In the genomic region with DNA sequence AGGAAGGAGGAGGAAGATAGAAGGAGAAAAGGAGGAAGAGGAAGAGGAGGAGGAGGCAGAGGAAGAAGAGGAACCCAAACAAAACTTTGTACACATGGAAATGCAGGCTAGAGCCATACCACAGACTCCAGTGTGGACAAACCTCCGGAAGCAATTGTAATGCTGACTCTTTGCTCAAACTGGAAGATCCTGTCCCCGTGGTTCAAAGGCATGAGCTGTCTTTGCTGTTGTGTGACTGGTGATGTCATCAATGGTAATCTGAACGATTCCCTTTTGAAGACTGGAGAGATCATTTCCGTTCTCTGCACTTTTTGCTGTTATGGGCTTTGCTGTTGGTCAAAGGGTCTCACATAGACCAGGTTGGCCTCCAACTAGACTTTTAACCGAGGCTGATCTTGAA, we compare ENCODE assay signal across 26 mouse cellular contexts. TPM values are rescaled to one million over a fixed set of nuclear protein-coding genes. Genes with fewer than 3 reads are reported as not detected.
DNase-seq lines count a peak whose midpoint lies in the region; ATAC-seq and TF ChIP-seq lines count a peak whose summit lies in the region.
"Had no signal": no experiment of that assay in that cellular context is flagged by ENCODE, and none has a peak within 500 bp of the region (broad histone marks: within the 10 kb centered on the region; RNA-seq: fewer than 3 reads in every experiment).

No protein-coding gene starts in this region.

- H3K79me2 ChIP-seq in macrophage (ENCODE audit: inconsistent target), result no peaks in the 10 kb centered on the region

- H3K27ac ChIP-seq in midbrain, embryonic 11.5 days (ENCODE audit: low read depth, low read length), result no peak overlapping the region
- no peak overlapping the region for H3K27ac ChIP-seq in midbrain, embryonic 14.5 days (replicated peaks; ENCODE audit: low read depth, low read length)
- peak overlapping the region; percentile 63 for H3K27ac ChIP-seq in bone marrow macrophage, adult 2 months (ENCODE audit: insufficient read depth, low read depth, low read length)
- H3K27ac ChIP-seq in macrophage, result peak overlapping the region; percentile 49
- H3K27ac ChIP-seq: embryonic facial prominence, embryonic 13.5 days; embryonic facial prominence, embryonic 15.5 days; forebrain, embryonic 10.5 days; forebrain, embryonic 12.5 days had no signal

- H3K9me3 ChIP-seq in midbrain, embryonic 11.5 days (ENCODE audit: control insufficient read depth, low read length), result no peaks in the 10 kb centered on the region
- H3K9me3 ChIP-seq in midbrain, embryonic 14.5 days (ENCODE audit: control insufficient read depth, low read length), result no peaks in the 10 kb centered on the region
- H3K9me3 ChIP-seq: embryonic facial prominence, embryonic 13.5 days; embryonic facial prominence, embryonic 15.5 days; forebrain, embryonic 10.5 days; forebrain, embryonic 12.5 days; G1E had no signal

- no peaks in the 10 kb centered on the region for H3K27me3 ChIP-seq in midbrain, embryonic 11.5 days (ENCODE audit: control insufficient read depth, insufficient read depth, low read length)
- H3K27me3 ChIP-seq in midbrain, embryonic 14.5 days (ENCODE audit: control insufficient read depth, insufficient read depth, low read length), result no peaks in the 10 kb centered on the region

- H3K4me3 ChIP-seq in midbrain, embryonic 11.5 days (ENCODE audit: low read depth, low read length), result no peak overlapping the region
- no peak overlapping the region for H3K4me3 ChIP-seq in midbrain, embryonic 14.5 days (replicated peaks; ENCODE audit: low read depth, low read length)
- no peak overlapping the region for H3K4me3 ChIP-seq in bone marrow macrophage, adult 2 months (ENCODE audit: insufficient read depth, low read length)
- H3K4me3 ChIP-seq in macrophage (ENCODE audit: inconsistent target), result no peak overlapping the region
- H3K4me3 ChIP-seq: embryonic facial prominence, embryonic 13.5 days; embryonic facial prominence, embryonic 15.5 days; erythroblast, embryonic 14.5 days; forebrain, embryonic 10.5 days; forebrain, embryonic 12.5 days had no signal

- DNase-seq in cerebellum, adult 9-11 months, result peak; percentile 1
- no peak for DNase-seq in cerebellum, adult 11 months
- peak; percentile 62 for DNase-seq in midbrain, embryonic 11.5 days (ENCODE audit: low spot score, missing footprints)
- no peak for DNase-seq in midbrain, embryonic 14.5 days
- no peak for DNase-seq in urinary bladder, postnatal 14 days (ENCODE audit: low spot score)
- no peak for DNase-seq in adrenal gland, postnatal 25 days
- DNase-seq: adrenal gland, adult 2 months; adrenal gland, postnatal 10 days; adrenal gland, postnatal 36 days; cerebellum, adult 11-12 months; cerebellum, adult 2 months; cerebellum, postnatal 14 days; cerebellum, postnatal 36 days; embryo, embryonic 11 days had no signal

- no peaks in the 10 kb centered on the region for H3K36me3 ChIP-seq in midbrain, embryonic 11.5 days (ENCODE audit: control insufficient read depth, insufficient read depth, low read length)
- no peaks in the 10 kb centered on the region for H3K36me3 ChIP-seq in midbrain, embryonic 14.5 days (ENCODE audit: control insufficient read depth, insufficient read depth, low read length)
- H3K36me3 ChIP-seq in macrophage (ENCODE audit: inconsistent target), result no peaks in the 10 kb centered on the region
- H3K36me3 ChIP-seq: embryonic facial prominence, embryonic 13.5 days; embryonic facial prominence, embryonic 15.5 days; forebrain, embryonic 12.5 days had no signal

- H3K9ac ChIP-seq in midbrain, embryonic 11.5 days (ENCODE audit: low read length), result no peak overlapping the region
- no peak overlapping the region for H3K9ac ChIP-seq in midbrain, embryonic 14.5 days (replicated peaks; ENCODE audit: low read length)
- H3K9ac ChIP-seq: embryonic facial prominence, embryonic 13.5 days; embryonic facial prominence, embryonic 15.5 days; forebrain, embryonic 12.5 days had no signal

- H3K4me2 ChIP-seq in midbrain, embryonic 11.5 days, result no peak overlapping the region
- no peak overlapping the region for H3K4me2 ChIP-seq in midbrain, embryonic 14.5 days (ENCODE audit: low read length)
- H3K4me2 ChIP-seq: embryonic facial prominence, embryonic 13.5 days; embryonic facial prominence, embryonic 15.5 days; forebrain, embryonic 12.5 days had no signal

- no peak for ATAC-seq in midbrain, embryonic 11.5 days (ENCODE audit: low FRiP score)
- ATAC-seq in midbrain, embryonic 14.5 days (ENCODE audit: low FRiP score, low TSS enrichment), result no peak
- ATAC-seq: forebrain, embryonic 14.5 days; forebrain, embryonic 16.5 days had no signal

- no peak for TF ChIP-seq POLR2A in bone marrow macrophage, adult 2 months (IDR thresholded peaks at IDR 0.05; ENCODE audit: borderline replicate concordance, low read depth, low read length)

- no peaks in the 10 kb centered on the region for H3K4me1 ChIP-seq in midbrain, embryonic 11.5 days (ENCODE audit: control insufficient read depth, insufficient read depth, low read length)
- no peaks in the 10 kb centered on the region for H3K4me1 ChIP-seq in midbrain, embryonic 14.5 days (ENCODE audit: control insufficient read depth, insufficient read depth, low read length)
- peaks cover 40% of the 10 kb centered on the region for H3K4me1 ChIP-seq in bone marrow macrophage, adult 2 months (ENCODE audit: control insufficient read depth, insufficient read depth, low read length)

- no peak for TF ChIP-seq CTCF in bone marrow macrophage, adult 2 months (IDR thresholded peaks at IDR 0.05; ENCODE audit: low read depth, low read length)

- WGBS in midbrain, embryonic 11.5 days, result 83% methylated on average over 5 of the region's 5 CpGs
- 84% methylated on average over 5 of the region's 5 CpGs for WGBS in midbrain, embryonic 14.5 days
- WGBS in macrophage (ENCODE audit: missing documents), result 68% methylated on average over 5 of the region's 5 CpGs

RNA-seq across cellular contexts. Expression of gene Tnfsf9, which starts 6.8 kb away (rescaled TPM):
- polyA plus RNA-seq in midbrain, embryonic 11.5 days (2014; fragmentation: Nextera tagmentation; extraction: Ambion mirVana), result 8.1 and 9.0 TPM in 2 replicates
- polyA plus RNA-seq in midbrain, embryonic 14.5 days (2014; fragmentation: Nextera tagmentation; extraction: Ambion mirVana), result 5.2 and 6.7 TPM in 2 replicates
- polyA plus RNA-seq in bone marrow macrophage, adult 2 months (2012; ENCODE audit: insufficient read depth, insufficient read length, missing spikeins), result 6.0 and 6.9 TPM in 2 replicates
- 1,000 to 10,000 TPM in 6 of 26 experiments, 100 to 1,000 TPM in 9, 10 to 100 TPM in 5, 1 to 10 TPM in 6; 2.5 to 1,393 (median 297) TPM for total RNA-seq in macrophage (2018; cell fraction: chromatin; rRNA removed)
- 1,000 to 10,000 TPM in 4 of 26 experiments, 100 to 1,000 TPM in 9, 10 to 100 TPM in 8, 1 to 10 TPM in 5; 2.1 to 2,025 (median 123) TPM for total RNA-seq in macrophage (2018; cell fraction: cytosol; rRNA removed)
- total RNA-seq in macrophage (2018; cell fraction: nucleus; rRNA removed), result 1,000 to 10,000 TPM in 9 of 26 experiments, 100 to 1,000 TPM in 11, 10 to 100 TPM in 5, 1 to 10 TPM in 1; 4.5 to 3,101 (median 734) TPM
- 2.6 to 9.9 TPM (median 7.6 TPM) in 3 replicates for polyA plus RNA-seq in macrophage (2018)
- total RNA-seq in adrenal gland, postnatal 25 days (2021), result 0.39 and 0.71 TPM in 2 replicates

RNA-seq across cellular contexts. Expression of gene Tubb4a, which starts 10.7 kb away (rescaled TPM):
- 167 and 171 TPM in 2 replicates for polyA plus RNA-seq in midbrain, embryonic 11.5 days (2014; fragmentation: Nextera tagmentation; extraction: Ambion mirVana)
- 324 and 344 TPM in 2 replicates for polyA plus RNA-seq in midbrain, embryonic 14.5 days (2014; fragmentation: Nextera tagmentation; extraction: Ambion mirVana)
- 0.59 and 0.91 TPM in 2 replicates for polyA plus RNA-seq in bone marrow macrophage, adult 2 months (2012; ENCODE audit: insufficient read depth, insufficient read length, missing spikeins)
- 1 to 10 TPM in 4 of 26 experiments, under 1 TPM in 13, not detected in 9; 0.33 to 1.9 (median 0.70) TPM for total RNA-seq in macrophage (2018; cell fraction: chromatin; rRNA removed)
- total RNA-seq in macrophage (2018; cell fraction: cytosol; rRNA removed), result under 1 TPM; 0.04 to 0.38 (median 0.18) TPM
- 1 to 10 TPM in 3 of 26 experiments, under 1 TPM in 21, not detected in 2; 0.21 to 1.2 (median 0.78) TPM for total RNA-seq in macrophage (2018; cell fraction: nucleus; rRNA removed)
- polyA plus RNA-seq in macrophage (2018), result 0.15 to 0.36 TPM (median 0.27 TPM) in 3 replicates
- 4.0 and 5.0 TPM in 2 replicates for total RNA-seq in adrenal gland, postnatal 25 days (2021)
- total RNA-seq: common myeloid progenitor, adult 5-6 weeks had no signal
- polyA plus RNA-seq: erythroblast, embryonic 14.5 days had no signal

RNA-seq across cellular contexts. Expression of gene Dennd1c, which starts 20.0 kb away (rescaled TPM):
- polyA plus RNA-seq in midbrain, embryonic 11.5 days (2014; fragmentation: Nextera tagmentation; extraction: Ambion mirVana), result 2.2 and 2.7 TPM in 2 replicates
- polyA plus RNA-seq in midbrain, embryonic 14.5 days (2014; fragmentation: Nextera tagmentation; extraction: Ambion mirVana), result 3.3 and 3.4 TPM in 2 replicates
- polyA plus RNA-seq in bone marrow macrophage, adult 2 months (2012; ENCODE audit: insufficient read depth, insufficient read length, missing spikeins), result 145 and 164 TPM in 2 replicates
- total RNA-seq in macrophage (2018; cell fraction: chromatin; rRNA removed), result 100 to 1,000 TPM; 266 to 425 (median 350) TPM
- total RNA-seq in macrophage (2018; cell fraction: cytosol; rRNA removed), result 10 to 100 TPM; 13.8 to 34.5 (median 17.8) TPM
- total RNA-seq in macrophage (2018; cell fraction: nucleus; rRNA removed), result 100 to 1,000 TPM; 130 to 261 (median 206) TPM
- 14.1 to 26.5 TPM (median 15.7 TPM) in 3 replicates for polyA plus RNA-seq in macrophage (2018)
- total RNA-seq in adrenal gland, postnatal 25 days (2021), result 1.6 TPM in 1 of 2 replicates, not detected in the other
- polyA plus RNA-seq: C2C12 had no signal

RNA-seq across cellular contexts. Expression of gene Slc25a23, which starts 38.7 kb away (rescaled TPM):
- polyA plus RNA-seq in midbrain, embryonic 11.5 days (2014; fragmentation: Nextera tagmentation; extraction: Ambion mirVana), result 14.2 and 16.5 TPM in 2 replicates
- polyA plus RNA-seq in midbrain, embryonic 14.5 days (2014; fragmentation: Nextera tagmentation; extraction: Ambion mirVana), result 31.6 and 32.9 TPM in 2 replicates
- 15.9 and 19.0 TPM in 2 replicates for polyA plus RNA-seq in bone marrow macrophage, adult 2 months (2012; ENCODE audit: insufficient read depth, insufficient read length, missing spikeins)
- total RNA-seq in macrophage (2018; cell fraction: chromatin; rRNA removed), result 1 to 10 TPM in 22 of 26 experiments, under 1 TPM in 3, not detected in 1; 0.18 to 8.5 (median 2.6) TPM
- total RNA-seq in macrophage (2018; cell fraction: cytosol; rRNA removed), result 1 to 10 TPM in 14 of 26 experiments, under 1 TPM in 12; 0.42 to 6.2 (median 2.2) TPM
- total RNA-seq in macrophage (2018; cell fraction: nucleus; rRNA removed), result 1 to 10 TPM in 15 of 26 experiments, under 1 TPM in 11; 0.17 to 5.7 (median 1.3) TPM
- polyA plus RNA-seq in macrophage (2018), result 4.0 to 8.6 TPM (median 6.8 TPM) in 3 replicates
- total RNA-seq in adrenal gland, postnatal 25 days (2021), result 89.2 and 96.3 TPM in 2 replicates

RNA-seq across cellular contexts. Expression of gene Crb3, which starts 39.4 kb away (rescaled TPM):
- polyA plus RNA-seq in midbrain, embryonic 11.5 days (2014; fragmentation: Nextera tagmentation; extraction: Ambion mirVana), result 0.80 and 1.2 TPM in 2 replicates
- polyA plus RNA-seq in midbrain, embryonic 14.5 days (2014; fragmentation: Nextera tagmentation; extraction: Ambion mirVana), result 1.2 and 1.7 TPM in 2 replicates
- polyA plus RNA-seq in bone marrow macrophage, adult 2 months (2012; ENCODE audit: insufficient read depth, insufficient read length, missing spikeins), result not detected in 2 replicates
- total RNA-seq in macrophage (2018; cell fraction: chromatin; rRNA removed), result not detected
- total RNA-seq in macrophage (2018; cell fraction: cytosol; rRNA removed), result not detected
- not detected for total RNA-seq in macrophage (2018; cell fraction: nucleus; rRNA removed)
- not detected in 3 replicates for polyA plus RNA-seq in macrophage (2018)
- total RNA-seq in adrenal gland, postnatal 25 days (2021), result 1.4 TPM in 1 of 2 replicates, not detected in the other
- polyA plus RNA-seq: C2C12 had no signal

Comparison
In these comparisons a context has a peak if more than half of its experiments do, and no peak if none do; other contexts are left out.
1. DNase-seq: peak in cerebellum, adult 9-11 months (single experiment) and midbrain, embryonic 11.5 days (single experiment); none in cerebellum, adult 11 months (single experiment), midbrain, embryonic 14.5 days (single experiment), urinary bladder, postnatal 14 days (single experiment) and adrenal gland, postnatal 25 days (single experiment).
2. H3K27ac ChIP-seq: peak in bone marrow macrophage, adult 2 months (single experiment) and macrophage (single experiment); none in midbrain, embryonic 11.5 days (single experiment) and midbrain, embryonic 14.5 days (single experiment).
3. RNA of gene Tubb4a, which starts 10.7 kb away (polyA plus RNA-seq): 324 to 344 TPM in midbrain, embryonic 14.5 days and 167 to 171 TPM in midbrain, embryonic 11.5 days; 0.59 to 0.91 TPM in bone marrow macrophage, adult 2 months and 0.15 to 0.36 TPM in macrophage; every median in the first group is over 10 times any median in the second.